Mouse (Mus musculus) midbrain, embryonic 15.5 days (tissue): ENCODE data around the gene Tomm70a. TPM values are rescaled to one million over a fixed set of nuclear protein-coding genes. Genes with fewer than 3 reads are reported as not detected.
A peak's percentile ranks its signal among the peaks of the same experiment; 100 is the strongest.

ENCODE experiments used
- ATAC-seq: fragments of 200-750 bp; cut with Nextera tagmentation; replicated peaks from 2 replicates; pipeline ENCODE4 v1.8.0; 2017; ENCODE audit warnings: moderate TSS enrichment
- H3K27ac ChIP-seq: fragments of 300-500 bp; sonication (generic); 2 replicates; pipeline ENCODE4 v1.5.1; 2015; ENCODE audit warnings: mild to moderate bottlenecking, inconsistent platforms
- H3K27me3 ChIP-seq: fragments of 300-500 bp; sonication (generic); replicated peaks from 2 replicates; pipeline ENCODE4 v1.6.1; 2015; ENCODE audit warnings: inconsistent platforms
- H3K36me3 ChIP-seq: fragments of 300-500 bp; sonication (generic); replicated peaks from 2 replicates; pipeline ENCODE4 v1.6.1; 2015; ENCODE audit warnings: inconsistent platforms
- H3K4me1 ChIP-seq: fragments of 300-500 bp; sonication (generic); 2 replicates; pipeline ENCODE4 v1.6.1; 2015; ENCODE audit warnings: inconsistent platforms
- H3K4me2 ChIP-seq: fragments of 300-500 bp; sonication (generic); 2 replicates; pipeline ENCODE4 v1.6.1; 2015; ENCODE audit warnings: inconsistent platforms, mild to moderate bottlenecking, moderate library complexity
- H3K4me3 ChIP-seq: fragments of 300-500 bp; sonication (generic); 2 replicates; pipeline ENCODE4 v1.5.1; 2015; ENCODE audit warnings: mild to moderate bottlenecking, inconsistent platforms
- H3K9ac ChIP-seq: fragments of 300-500 bp; sonication (generic); 2 replicates; pipeline ENCODE4 v1.6.1; 2015; ENCODE audit warnings: mild to moderate bottlenecking, inconsistent platforms
- H3K9me3 ChIP-seq: fragments of 300-500 bp; sonication (generic); 2 replicates; pipeline ENCODE4 v1.6.1; 2016; ENCODE audit warnings: inconsistent platforms
- WGBS: fragments of 180-500 bp; shearing (Covaris S2); methylation state at CpG from one replicate; pipeline ENCODE4 v1.1.7; 2015; ENCODE audit warnings: mixed read lengths; 5-methylcytosine and 5-hydroxymethylcytosine counted together
- polyA plus RNA-seq: library from polyadenylated mRNA; unstranded; fragments of >200 nt; fragmentation: Nextera tagmentation; extraction: Ambion mirVana; gene quantifications from 2 replicates; pipeline ENCODE4 v1.2.1, GENCODE M21; 2015

The Tomm70a gene
- polyA plus RNA-seq, 1 experiment from 2014 or later, result 65.1 TPM

GRCm38 (mm10) chr16:57176276-57176675, 54.8 kb downstream of the Tomm70a start:
- Histone ChIP-seq H3K4me1 (no peaks in the 10 kb centered on the region), H3K4me2 (no peak overlapping the region), H3K4me3 (no peak overlapping the region), H3K36me3 (peaks cover 13% of the 10 kb centered on the region; the same call in 1 of the 2 replicates), H3K9ac (no peak overlapping the region), H3K27me3 (no peaks in the 10 kb centered on the region), H3K27ac (no peak overlapping the region), H3K9me3 (no peaks in the 10 kb centered on the region)
- WGBS, result 89% methylated on average over 7 of the region's 7 CpGs
- no peak for ATAC-seq

GRCm38 (mm10) chr16:57177254-57177653, 55.8 kb downstream of the Tomm70a start:
- H3K4me1 ChIP-seq, result no peaks in the 10 kb centered on the region
- no peak overlapping the region for H3K27ac ChIP-seq
- peaks cover 17% of the 10 kb centered on the region; the same call in 1 of the 2 replicates for H3K36me3 ChIP-seq
- 62% methylated on average over 2 of the region's 2 CpGs for WGBS
- H3K4me3 ChIP-seq, result no peak overlapping the region
- H3K4me2 ChIP-seq, result no peak overlapping the region
- no peaks in the 10 kb centered on the region for H3K9me3 ChIP-seq
- no peaks in the 10 kb centered on the region for H3K27me3 ChIP-seq
- peak; percentile 65; the same call in 1 of the 2 replicates for ATAC-seq
- no peak overlapping the region for H3K9ac ChIP-seq

- 89% methylated on average over 10 of the region's 10 CpGs for WGBS
- Histone ChIP-seq H3K9me3 (no peaks in the 10 kb centered on the region), H3K4me3 (no peak overlapping the region), H3K4me2 (no peak overlapping the region), H3K36me3 (peaks cover 17% of the 10 kb centered on the region; the same call in 1 of the 2 replicates), H3K9ac (no peak overlapping the region), H3K27me3 (no peaks in the 10 kb centered on the region), H3K4me1 (no peaks in the 10 kb centered on the region), H3K27ac (no peak overlapping the region)
- ATAC-seq, result no peak
Observed at GRCm38 (mm10) chr16:57177664-57178063, 56.2 kb downstream of the Tomm70a start.

GRCm38 (mm10) chr16:57181180-57181579, 59.7 kb downstream of the Tomm70a start:
- no peak for ATAC-seq
- Histone ChIP-seq H3K9me3 (no peaks in the 10 kb centered on the region), H3K9ac (no peak overlapping the region), H3K4me1 (no peaks in the 10 kb centered on the region), H3K4me2 (no peak overlapping the region), H3K27ac (no peak overlapping the region), H3K36me3 (peaks cover 27% of the 10 kb centered on the region; the same call in 1 of the 2 replicates), H3K27me3 (no peaks in the 10 kb centered on the region), H3K4me3 (no peak overlapping the region)
- 86% methylated on average over 11 of the region's 11 CpGs for WGBS

GRCm38 (mm10) chr16:57182037-57182436, 60.5 kb downstream of the Tomm70a start:
- ATAC-seq, result no peak
- WGBS, result 92% methylated on average over 5 of the region's 5 CpGs

GRCm38 (mm10) chr16:57186618-57187017, 65.1 kb downstream of the Tomm70a start:
- H3K4me3 ChIP-seq, result no peak overlapping the region
- H3K4me1 ChIP-seq, result no peaks in the 10 kb centered on the region
- H3K4me2 ChIP-seq, result no peak overlapping the region
- no peak overlapping the region for H3K27ac ChIP-seq
- H3K9me3 ChIP-seq, result no peaks in the 10 kb centered on the region
- no peak for ATAC-seq
- no peak overlapping the region for H3K9ac ChIP-seq
- H3K36me3 ChIP-seq, result peaks cover 27% of the 10 kb centered on the region; the same call in 1 of the 2 replicates
- 97% methylated on average over 4 of the region's 4 CpGs for WGBS
- H3K27me3 ChIP-seq, result no peaks in the 10 kb centered on the region

More at GRCm38 (mm10) chr16:57182037-57182436, 60.5 kb downstream of the Tomm70a start:
- H3K9ac ChIP-seq, result no peak overlapping the region
- H3K4me1 ChIP-seq, result no peaks in the 10 kb centered on the region
- H3K4me3 ChIP-seq, result no peak overlapping the region
- peaks cover 27% of the 10 kb centered on the region; the same call in 1 of the 2 replicates for H3K36me3 ChIP-seq
- H3K4me2 ChIP-seq, result no peak overlapping the region
- H3K27ac ChIP-seq, result no peak overlapping the region
- H3K27me3 ChIP-seq, result no peaks in the 10 kb centered on the region
- no peaks in the 10 kb centered on the region for H3K9me3 ChIP-seq

- H3K4me3 ChIP-seq, result no peak overlapping the region
- H3K4me2 ChIP-seq, result no peak overlapping the region
- peaks cover 16% of the 10 kb centered on the region for H3K36me3 ChIP-seq
- WGBS, result 91% methylated on average over 2 of the region's 2 CpGs
- H3K9me3 ChIP-seq, result no peaks in the 10 kb centered on the region
- ATAC-seq, result no peak
- no peak overlapping the region for H3K9ac ChIP-seq
- no peaks in the 10 kb centered on the region for H3K27me3 ChIP-seq
- H3K27ac ChIP-seq, result no peak overlapping the region
- no peaks in the 10 kb centered on the region for H3K4me1 ChIP-seq
Observed at GRCm38 (mm10) chr16:57189493-57189892, 68.0 kb downstream of the Tomm70a start.

GRCm38 (mm10) chr16:57190390-57190789, 68.9 kb downstream of the Tomm70a start:
- Histone ChIP-seq H3K36me3 (peaks cover 16% of the 10 kb centered on the region), H3K27ac (no peak overlapping the region), H3K9me3 (no peaks in the 10 kb centered on the region), H3K4me2 (no peak overlapping the region), H3K4me3 (no peak overlapping the region), H3K9ac (no peak overlapping the region), H3K27me3 (no peaks in the 10 kb centered on the region), H3K4me1 (no peaks in the 10 kb centered on the region)
- WGBS, result 94% methylated on average over 8 of the region's 8 CpGs
- ATAC-seq, result no peak

- H3K36me3 ChIP-seq, result peaks cover 13% of the 10 kb centered on the region
- no peak overlapping the region for H3K4me3 ChIP-seq
- no peak overlapping the region for H3K4me2 ChIP-seq
- H3K9me3 ChIP-seq, result no peaks in the 10 kb centered on the region
- H3K4me1 ChIP-seq, result no peaks in the 10 kb centered on the region
- H3K27ac ChIP-seq, result no peak overlapping the region
- H3K27me3 ChIP-seq, result no peaks in the 10 kb centered on the region
- no peak overlapping the region for H3K9ac ChIP-seq
- WGBS, result 82% methylated on average over 14 of the region's 14 CpGs
- no peak for ATAC-seq
Observed at GRCm38 (mm10) chr16:57191214-57191613, 69.7 kb downstream of the Tomm70a start.

GRCm38 (mm10) chr16:57196590-57196989, 75.1 kb downstream of the Tomm70a start:
- H3K4me2 ChIP-seq, result no peak overlapping the region
- ATAC-seq, result no peak
- H3K27ac ChIP-seq, result no peak overlapping the region
- H3K27me3 ChIP-seq, result no peaks in the 10 kb centered on the region
- WGBS, result 80% methylated on average over 5 of the region's 5 CpGs
- H3K4me3 ChIP-seq, result no peak overlapping the region
- H3K9me3 ChIP-seq, result no peaks in the 10 kb centered on the region
- peaks cover 12% of the 10 kb centered on the region; the same call in 1 of the 2 replicates for H3K36me3 ChIP-seq
- no peak overlapping the region for H3K9ac ChIP-seq
- no peaks in the 10 kb centered on the region for H3K4me1 ChIP-seq

GRCm38 (mm10) chr16:57197281-57197680, 75.8 kb downstream of the Tomm70a start:
- WGBS, result 80% methylated on average over 3 of the region's 3 CpGs
- no peak overlapping the region for H3K4me3 ChIP-seq
- no peaks in the 10 kb centered on the region for H3K27me3 ChIP-seq

More at GRCm38 (mm10) chr16:57197281-57197680, 75.8 kb downstream of the Tomm70a start:
- Histone ChIP-seq H3K9me3 (no peaks in the 10 kb centered on the region), H3K9ac (no peak overlapping the region), H3K4me1 (no peaks in the 10 kb centered on the region), H3K4me2 (no peak overlapping the region), H3K36me3 (peaks cover 5% of the 10 kb centered on the region; the same call in 1 of the 2 replicates), H3K27ac (no peak overlapping the region)
- no peak for ATAC-seq
